Mouse (Mus musculus): ENCODE results near the gene Dthd1.

The Dthd1 gene

DNA sequence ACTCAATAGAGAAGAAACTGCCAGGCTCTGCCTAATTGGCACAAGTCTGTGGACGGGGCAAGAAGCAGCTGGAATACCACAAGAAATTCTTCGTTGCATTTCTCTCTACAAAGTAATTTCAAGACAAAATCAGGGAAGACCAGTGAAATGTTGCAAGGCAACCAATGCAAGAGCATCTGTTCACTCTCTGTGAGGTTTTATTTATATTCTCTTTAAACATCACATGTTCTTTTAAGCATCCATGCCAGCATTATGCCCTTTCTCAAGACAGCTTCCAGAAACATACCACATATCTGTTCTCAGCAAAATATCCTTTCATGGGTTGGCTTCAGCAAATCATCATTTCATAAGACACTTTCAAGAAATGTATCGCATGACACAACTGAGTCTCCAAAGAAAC is 50.7 kb downstream of the Dthd1 start:
- no peak for DNase-seq (ENCODE audit: low spot score)

DNA sequence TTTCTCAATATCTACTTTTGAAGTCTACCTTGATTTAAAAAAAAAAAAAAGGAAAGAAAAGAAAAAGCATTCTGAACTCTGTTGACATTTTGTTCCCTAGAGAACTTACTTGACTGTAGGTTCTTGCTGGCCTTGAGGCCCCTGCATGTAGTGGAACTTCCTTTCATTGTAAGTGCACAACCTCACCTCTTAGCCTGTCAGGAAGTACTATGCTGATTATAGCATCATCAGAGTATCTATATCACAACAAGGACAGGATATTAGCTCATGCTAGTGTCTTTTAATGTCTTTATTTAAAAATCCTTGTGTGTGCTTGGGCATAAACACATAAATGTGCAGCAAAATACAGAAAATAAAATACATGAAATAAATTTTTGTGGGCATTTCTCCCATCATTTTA is 53.4 kb downstream of the Dthd1 start:
- no peak for DNase-seq (ENCODE audit: low spot score)

DNA sequence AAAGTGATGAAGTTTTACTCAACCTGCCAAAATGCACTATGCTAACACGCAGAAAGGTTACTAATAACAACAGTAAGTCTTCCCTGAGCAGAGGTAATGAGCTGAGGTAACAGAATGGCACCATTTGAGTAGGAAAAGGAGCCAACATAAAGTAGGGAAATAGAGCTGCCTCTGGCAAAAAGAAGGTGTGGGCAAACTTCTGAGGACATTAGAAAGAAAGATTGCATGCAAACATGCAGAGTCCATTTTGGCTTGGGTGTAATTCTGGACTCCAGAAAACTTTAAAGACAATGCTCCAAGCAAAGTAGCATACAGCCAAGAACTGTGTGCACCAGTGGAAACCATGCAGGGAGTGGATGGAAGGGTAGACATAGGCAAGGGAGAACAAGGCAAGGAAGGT is 65.9 kb downstream of the Dthd1 start:
- no peak for DNase-seq (ENCODE audit: low spot score)

DNA sequence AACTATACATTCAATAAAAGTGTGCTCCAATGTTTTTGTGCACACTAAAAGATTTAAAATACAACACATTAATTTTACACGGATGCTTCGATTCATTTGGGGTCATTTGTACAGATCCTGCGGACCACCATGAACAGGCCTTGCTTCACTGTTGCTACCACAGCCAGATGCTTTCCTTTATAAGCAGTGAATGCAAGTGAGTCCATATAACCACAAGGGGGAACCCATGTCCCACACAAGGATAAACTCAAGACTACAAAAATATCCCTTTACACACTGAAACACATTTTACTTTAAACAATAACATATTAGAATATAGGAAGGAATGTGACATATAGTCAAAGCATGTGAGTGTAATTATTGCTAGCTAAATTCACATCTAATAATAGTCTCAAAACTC is 81.7 kb downstream of the Dthd1 start:
- DNase-seq (ENCODE audit: low spot score) = no peak

DNA sequence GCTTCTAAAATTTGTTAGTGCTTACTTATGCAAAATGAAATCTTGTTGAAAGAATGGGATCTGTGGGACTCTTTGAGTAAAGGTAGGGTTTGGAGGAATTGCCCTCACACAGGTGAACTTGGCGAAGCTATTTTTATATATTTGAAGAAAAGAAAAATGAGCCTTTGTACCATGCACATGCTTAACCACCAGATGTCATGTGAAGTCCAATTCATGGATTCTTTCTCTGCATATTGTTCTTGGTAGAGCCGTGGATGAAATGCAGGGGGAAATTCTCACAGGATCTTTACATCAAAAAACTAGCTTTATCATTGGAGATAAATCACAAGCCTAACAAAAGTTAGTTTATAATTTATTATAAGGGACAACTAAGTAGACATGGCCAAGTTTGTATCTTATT is 93.3 kb downstream of the Dthd1 start:
- no peak for DNase-seq (ENCODE audit: low spot score)

DNA sequence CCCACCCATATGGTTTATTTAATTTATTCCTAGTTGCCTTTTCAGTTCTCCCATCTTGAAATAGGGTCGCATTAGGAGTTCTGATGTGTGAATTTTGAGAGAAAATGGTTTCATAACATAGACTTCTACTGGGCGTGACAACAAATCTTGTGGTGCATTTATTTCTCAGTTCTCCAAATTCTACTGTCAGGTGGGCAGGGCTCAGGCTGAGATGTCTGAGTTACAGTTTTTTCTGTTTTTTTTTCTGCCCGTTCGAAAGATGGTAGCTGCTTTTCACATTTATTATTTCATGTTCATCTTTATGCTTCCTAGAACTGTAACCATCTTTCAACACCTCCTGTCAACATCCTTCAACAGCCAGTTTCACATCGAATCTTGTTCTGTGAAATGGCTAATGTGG is 95.5 kb downstream of the Dthd1 start:
- DNase-seq (ENCODE audit: low spot score) = no peak

DNA sequence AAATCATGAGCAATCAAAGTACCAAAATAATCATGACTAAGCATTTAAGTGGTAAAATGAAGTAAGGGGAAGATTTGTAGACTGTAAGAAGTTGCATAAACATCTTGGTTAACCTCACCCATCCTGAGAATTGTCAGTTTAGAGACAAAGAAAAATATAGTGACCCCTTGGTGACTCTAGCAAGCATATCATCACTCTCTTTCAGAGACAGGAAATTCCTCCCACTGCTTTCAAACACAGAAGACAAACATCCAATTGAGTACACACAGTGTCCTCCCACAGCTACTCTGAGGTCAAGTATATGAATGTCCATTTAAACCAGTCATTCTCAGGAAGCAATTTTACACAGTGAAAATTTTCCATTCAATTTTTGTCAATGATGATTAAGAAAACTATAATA is 111.0 kb downstream of the Dthd1 start:
- no peak for DNase-seq (ENCODE audit: low spot score)
